Mouse (Mus musculus): Measurements from ENCODE around the gene Notch2.
"Not testable (repeated sequence)": the region's sequence is repeated elsewhere in the genome, so short reads cannot be mapped to it uniquely, and the experiment has no call there.

Notch2 gene

GRCm38 (mm10) chr3:98106590-98107313, 93.4 kb downstream of the Notch2 start:
- peak; percentile 37 for DNase-seq

- DNase-seq = no peak
Observed at GRCm38 (mm10) chr3:98108416-98108815, 95.1 kb downstream of the Notch2 start.

- DNase-seq = no peak
Observed at GRCm38 (mm10) chr3:98108866-98109265, 95.5 kb downstream of the Notch2 start.

GRCm38 (mm10) chr3:98110610-98111009, 97.3 kb downstream of the Notch2 start:
- peak; percentile 62 for DNase-seq

GRCm38 (mm10) chr3:98118252-98118651, 104.9 kb downstream of the Notch2 start:
- DNase-seq = no peak

- no peak for DNase-seq
Observed at GRCm38 (mm10) chr3:98119338-98119737, 106.0 kb downstream of the Notch2 start.

GRCm38 (mm10) chr3:98120884-98121283, 107.6 kb downstream of the Notch2 start:
- no peak for DNase-seq

- DNase-seq = no peak
Observed at GRCm38 (mm10) chr3:98127775-98128174, 114.4 kb downstream of the Notch2 start.

- no peak for DNase-seq
Observed at GRCm38 (mm10) chr3:98128716-98129115, 115.4 kb downstream of the Notch2 start.

- not testable (repeated sequence) for DNase-seq
Observed at GRCm38 (mm10) chr3:98132140-98132539, 118.8 kb downstream of the Notch2 start.

- no peak for DNase-seq
Observed at GRCm38 (mm10) chr3:98132636-98133035, 119.3 kb downstream of the Notch2 start.

- DNase-seq = no peak
Observed at GRCm38 (mm10) chr3:98141456-98141855, 128.1 kb downstream of the Notch2 start.

GRCm38 (mm10) chr3:98142862-98143261, 129.5 kb downstream of the Notch2 start:
- DNase-seq = no peak

GRCm38 (mm10) chr3:98145204-98145603, 131.9 kb downstream of the Notch2 start:
- no peak for DNase-seq

GRCm38 (mm10) chr3:98146471-98147410, 133.4 kb downstream of the Notch2 start:
- DNase-seq = no peak

- DNase-seq = no peak
Observed at GRCm38 (mm10) chr3:98147706-98148105, 134.4 kb downstream of the Notch2 start.

GRCm38 (mm10) chr3:98149881-98150280, 136.6 kb downstream of the Notch2 start:
- no peak for DNase-seq

- DNase-seq = no peak
Observed at GRCm38 (mm10) chr3:98151016-98151415, 137.7 kb downstream of the Notch2 start.

GRCm38 (mm10) chr3:98153460-98153859, 140.1 kb downstream of the Notch2 start:
- DNase-seq = no peak

GRCm38 (mm10) chr3:98156158-98156557, 142.8 kb downstream of the Notch2 start:
- DNase-seq = no peak

- no peak for DNase-seq
Observed at GRCm38 (mm10) chr3:98157073-98157472, 143.7 kb downstream of the Notch2 start.

- no peak for DNase-seq
Observed at GRCm38 (mm10) chr3:98157585-98157984, 144.3 kb downstream of the Notch2 start.

- DNase-seq = no peak
Observed at GRCm38 (mm10) chr3:98158646-98159045, 145.3 kb downstream of the Notch2 start.

GRCm38 (mm10) chr3:98159289-98159688, 146.0 kb downstream of the Notch2 start:
- no peak for DNase-seq

Measured in kidney, adult 11 months (tissue).